Mouse (Mus musculus) skeletal muscle tissue, postnatal 0 days (tissue): ENCODE results near the gene Olfr1082. TPM values are rescaled to one million over a fixed set of nuclear protein-coding genes. Genes with fewer than 3 reads are reported as not detected.

Source experiments
- polyA plus RNA-seq: library from polyadenylated mRNA; unstranded; fragments of >200 nt; fragmentation: Nextera tagmentation; extraction: Ambion mirVana; gene quantifications from 2 replicates; pipeline ENCODE4 v1.2.1, GENCODE M21; 2015

Gene Olfr1082
- polyA plus RNA-seq, result not detected in 2 replicates

DNA sequence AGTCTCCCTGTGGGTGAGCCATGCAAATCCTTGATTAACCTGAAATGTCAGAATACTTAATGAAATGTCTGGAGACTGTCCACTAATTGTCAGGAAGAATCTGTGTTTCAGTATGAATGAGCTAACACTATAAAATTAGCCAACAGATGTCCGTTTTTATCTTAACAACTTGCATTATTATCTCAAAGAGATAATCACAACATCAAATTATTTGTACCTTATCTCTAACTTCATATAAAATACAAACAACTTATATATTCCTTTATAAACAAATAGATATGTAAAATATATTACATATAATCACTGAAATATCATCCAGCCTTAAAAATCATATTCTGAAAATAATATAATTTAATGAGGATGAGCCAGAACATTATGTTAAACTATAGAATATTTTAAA is at the start of gene Olfr1082:
Gene Olfr1082 (minus strand): TSS at position 101 of the 400 bp plus-strand sequence.

DNA sequence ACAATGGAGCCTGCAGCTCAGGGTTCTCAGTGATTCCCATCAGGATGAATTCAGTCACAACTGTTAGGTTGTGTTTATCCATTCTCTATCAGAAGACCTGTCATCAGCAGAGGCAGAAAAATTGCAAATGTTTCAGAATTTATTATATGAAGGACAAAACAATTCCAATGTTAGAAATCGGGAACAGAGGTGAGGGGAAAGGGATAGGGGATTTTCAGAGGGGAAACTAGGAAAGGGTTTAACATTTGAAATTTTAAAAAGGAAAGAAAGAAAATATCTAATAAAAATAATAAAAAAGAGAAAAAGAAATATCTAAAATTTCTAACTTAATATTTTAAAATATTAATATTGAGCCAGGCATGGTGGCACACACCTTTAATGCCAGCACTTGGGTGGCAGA is 40.9 kb upstream of the Olfr1082 start, which contains the start of gene Olfr1084:
Gene Olfr1084 (minus strand): TSS at position 101 of the 400 bp plus-strand sequence.

DNA sequence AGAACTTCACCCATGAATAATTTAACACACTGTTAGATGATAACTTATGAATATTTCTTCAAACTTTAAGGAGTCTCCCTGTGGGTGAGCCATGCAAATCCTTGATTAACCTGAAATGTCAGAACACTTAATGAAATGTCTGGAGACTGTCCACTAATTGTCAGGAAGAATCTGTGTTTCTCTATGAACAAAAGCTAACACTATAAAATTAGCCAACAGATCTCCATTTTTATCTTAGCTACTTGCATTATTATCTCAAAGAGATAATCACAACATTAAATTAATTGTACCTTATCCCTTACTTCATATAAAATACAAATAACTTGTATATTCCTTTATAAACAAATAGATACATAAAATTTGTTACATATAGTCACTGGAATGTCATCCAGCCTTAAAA is 40.6 kb downstream of the Olfr1082 start, which contains the start of gene Olfr1080:
Gene Olfr1080 (minus strand): TSS at position 101 of the 400 bp plus-strand sequence.

Other genes starting within 250 kb of the Olfr1082 start
- not detected in 2 replicates for gene Olfr1055, start 248.7 kb downstream of the Olfr1082 start, polyA plus RNA-seq
- not detected in 2 replicates for gene Olfr1056, start 236.5 kb downstream of the Olfr1082 start, polyA plus RNA-seq
- not detected in 2 replicates for gene Olfr1057, start 220.6 kb downstream of the Olfr1082 start, polyA plus RNA-seq
- gene Olfr1058, start 210.4 kb downstream of the Olfr1082 start, polyA plus RNA-seq, result not detected in 2 replicates
- gene Olfr1061, start 184.9 kb downstream of the Olfr1082 start, polyA plus RNA-seq, result not detected in 2 replicates
- not detected in 2 replicates for gene Olfr1062, start 172.2 kb downstream of the Olfr1082 start, polyA plus RNA-seq
- gene Olfr1065, start 148.4 kb downstream of the Olfr1082 start, polyA plus RNA-seq, result not detected in 2 replicates
- not detected in 2 replicates for gene Olfr1066, start 142.7 kb downstream of the Olfr1082 start, polyA plus RNA-seq
- gene Olfr228, start 111.6 kb downstream of the Olfr1082 start, polyA plus RNA-seq, result not detected in 2 replicates
- gene Olfr1076, start 90.5 kb downstream of the Olfr1082 start, polyA plus RNA-seq, result not detected in 2 replicates
- gene Olfr1079, start 56.5 kb downstream of the Olfr1082 start, polyA plus RNA-seq, result not detected in 2 replicates
- not detected in 2 replicates for gene Olfr1080, start 40.7 kb downstream of the Olfr1082 start, polyA plus RNA-seq
- not detected in 2 replicates for gene Olfr1084, start 40.8 kb upstream of the Olfr1082 start, polyA plus RNA-seq
- not detected in 2 replicates for gene Olfr1085, start 63.1 kb upstream of the Olfr1082 start, polyA plus RNA-seq
- gene Olfr1086, start 81.1 kb upstream of the Olfr1082 start, polyA plus RNA-seq, result not detected in 2 replicates
- gene Olfr1087, start 99.4 kb upstream of the Olfr1082 start, polyA plus RNA-seq, result not detected in 2 replicates
- gene Olfr1089, start 134.7 kb upstream of the Olfr1082 start, polyA plus RNA-seq, result not detected in 2 replicates
- gene Olfr1090, start 160.0 kb upstream of the Olfr1082 start, polyA plus RNA-seq, result not detected in 2 replicates
- gene Olfr1093, start 183.5 kb upstream of the Olfr1082 start, polyA plus RNA-seq, result not detected in 2 replicates
- gene Olfr141, start 211.1 kb upstream of the Olfr1082 start, polyA plus RNA-seq, result not detected in 2 replicates
- gene Olfr1094, start 225.7 kb upstream of the Olfr1082 start, polyA plus RNA-seq, result not detected in 2 replicates